Mouse (Mus musculus) CD4-positive, CD25-positive, alpha-beta regulatory T cell, adult 4 months (primary cell): Measurements from ENCODE around the gene Ankrd23. TPM values are rescaled to one million over a fixed set of nuclear protein-coding genes. Genes with fewer than 3 reads are reported as not detected.
A peak's percentile ranks its signal among the peaks of the same experiment; 100 is the strongest.

ENCODE experiments used
- ATAC-seq: one replicate; pipeline ENCODE4 v1.8.0; 2017
- polyA plus RNA-seq, 2 experiments: library from polyadenylated mRNA; unstranded; fragments of 100-300 nt; shearing (Covaris generic); gene quantifications; one replicate each; pipeline ENCODE4 v1.2.1; 2017

Ankrd23 gene
- polyA plus RNA-seq, 2 experiments from 2014 or later: 39.3 to 112 TPM

GRCm38 (mm10) chr1:36513310-36513709, 23.4 kb downstream of the Ankrd23 start:
- ATAC-seq: no peak

DNA sequence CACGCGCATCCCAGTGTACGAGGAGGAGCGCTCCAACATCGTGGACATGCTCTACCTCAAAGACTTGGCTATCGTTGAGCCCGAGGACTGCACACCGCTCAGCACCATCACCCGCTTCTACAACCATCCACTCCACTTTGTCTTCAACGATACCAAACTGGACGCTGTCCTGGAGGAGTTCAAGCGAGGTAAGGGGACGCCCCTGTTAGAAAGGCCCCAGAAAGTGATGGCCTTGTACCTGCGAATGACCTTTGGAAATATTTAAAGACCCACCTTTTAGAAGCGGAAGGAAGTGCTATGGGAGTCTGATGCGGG, 23.8 kb downstream of the Ankrd23 start:
- ATAC-seq: no peak

- ATAC-seq: peak; percentile 35
Observed at GRCm38 (mm10) chr1:36512089-36512965, 24.4 kb downstream of the Ankrd23 start.

DNA sequence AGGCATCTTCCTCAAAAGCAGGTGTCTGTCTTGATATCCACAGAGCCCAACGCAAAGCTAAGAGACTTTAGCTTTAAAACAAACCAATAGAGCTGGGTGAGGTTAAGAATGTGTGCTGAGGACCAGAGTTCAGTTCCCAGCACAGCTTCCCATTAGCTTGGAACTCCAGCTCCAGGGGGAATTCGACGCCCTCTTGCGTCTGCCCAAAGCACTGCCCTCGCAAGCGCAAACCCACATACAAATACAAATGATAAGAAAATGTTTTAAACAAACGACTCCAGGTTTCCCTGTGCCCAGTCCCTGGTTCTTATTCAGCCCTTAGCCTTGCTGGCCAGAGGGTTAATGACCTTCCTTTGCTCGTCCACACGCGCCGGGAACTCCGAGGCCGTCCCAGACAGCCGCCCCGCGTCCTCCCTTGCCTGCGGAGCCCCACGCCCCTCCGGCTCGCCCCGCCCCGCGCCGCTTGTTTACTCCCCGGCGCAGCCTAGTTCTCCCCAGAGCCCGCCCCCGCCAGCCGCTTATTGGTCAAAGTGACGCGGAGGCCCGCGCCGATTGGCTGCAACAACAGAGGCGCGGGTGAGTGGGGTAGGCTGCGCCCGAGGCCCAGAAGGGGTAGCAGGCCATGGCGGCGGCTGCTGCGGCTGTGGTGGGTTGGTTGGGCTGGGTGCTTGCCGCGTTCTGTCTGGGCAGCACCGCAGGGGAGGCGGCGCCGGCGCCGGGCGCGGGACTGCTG, 25.2 kb downstream of the Ankrd23 start, which contains the start of gene Cnnm3:
TSS of gene Cnnm3 (plus strand) at position 579 of the 733 bp plus-strand sequence.
- peak; percentile 99 for ATAC-seq

DNA sequence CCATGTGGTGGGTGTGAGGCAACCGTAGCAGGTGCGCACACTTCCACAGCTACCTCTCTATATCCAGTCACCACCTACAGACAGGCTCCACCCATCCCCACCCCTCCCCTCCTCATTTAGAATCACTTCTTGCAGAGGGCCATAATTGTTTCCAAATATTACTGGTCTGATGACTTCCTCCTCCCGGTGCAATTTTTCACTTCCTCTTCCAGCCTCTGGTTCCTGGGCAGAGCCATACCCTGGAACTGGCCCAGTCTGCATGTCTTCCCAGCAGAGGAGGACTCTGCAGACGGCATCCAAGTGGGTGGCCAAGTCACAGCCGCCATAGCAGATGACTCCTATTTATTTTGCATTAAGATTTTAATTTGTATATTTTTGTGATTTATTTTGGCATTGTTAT, 28.4 kb downstream of the Ankrd23 start:
- ATAC-seq: no peak

- peak; percentile 83 for ATAC-seq
Observed at GRCm38 (mm10) chr1:36501261-36501660, 35.4 kb downstream of the Ankrd23 start.

DNA sequence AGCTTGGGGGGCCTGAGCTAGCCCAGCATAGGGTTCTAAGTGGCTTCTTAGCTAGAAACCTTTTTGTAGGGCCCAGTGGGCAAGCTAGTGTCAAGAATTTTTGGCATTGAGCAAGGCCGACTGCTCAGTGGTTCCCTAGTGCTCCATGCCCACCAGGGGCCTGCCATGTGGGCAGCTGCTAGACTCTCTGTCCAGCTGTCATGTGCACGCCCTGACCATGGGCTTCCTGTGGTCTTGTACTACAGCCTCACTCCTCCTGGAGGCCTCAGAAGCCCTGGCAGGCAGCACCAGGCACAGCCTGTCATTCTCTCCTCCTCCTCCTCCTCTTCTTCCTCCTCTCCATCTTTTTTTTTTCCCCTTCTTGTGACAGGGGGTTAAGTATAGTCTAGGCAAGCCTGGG, 39.4 kb downstream of the Ankrd23 start:
- no peak for ATAC-seq

GRCm38 (mm10) chr1:36496719-36497118, 40.0 kb downstream of the Ankrd23 start:
- no peak for ATAC-seq

- no peak for ATAC-seq
Observed at GRCm38 (mm10) chr1:36493299-36493698, 43.4 kb downstream of the Ankrd23 start.

GRCm38 (mm10) chr1:36492416-36493139, 44.1 kb downstream of the Ankrd23 start:
- ATAC-seq: no peak

GRCm38 (mm10) chr1:36489661-36490060, 47.0 kb downstream of the Ankrd23 start:
- ATAC-seq: no peak

DNA sequence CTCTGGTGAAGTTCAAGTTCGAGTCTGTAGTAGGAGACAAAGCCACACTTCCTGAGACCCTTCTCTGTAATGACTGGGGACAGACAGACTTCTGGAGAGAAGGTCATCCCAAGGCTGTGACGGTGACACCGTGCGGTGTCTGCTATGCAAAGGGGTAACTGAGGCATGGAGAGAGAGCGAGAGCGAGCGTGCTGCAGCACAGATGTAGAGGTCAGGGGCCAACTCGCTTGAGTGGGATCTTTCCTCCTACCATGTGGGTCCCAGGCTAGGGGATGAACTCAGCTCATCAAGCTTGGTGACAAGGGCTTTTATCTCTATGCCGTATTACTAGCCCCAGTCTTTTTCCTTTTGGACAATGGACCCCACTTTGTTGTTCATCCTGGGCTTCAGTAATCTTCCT, 49.6 kb downstream of the Ankrd23 start:
- no peak for ATAC-seq

DNA sequence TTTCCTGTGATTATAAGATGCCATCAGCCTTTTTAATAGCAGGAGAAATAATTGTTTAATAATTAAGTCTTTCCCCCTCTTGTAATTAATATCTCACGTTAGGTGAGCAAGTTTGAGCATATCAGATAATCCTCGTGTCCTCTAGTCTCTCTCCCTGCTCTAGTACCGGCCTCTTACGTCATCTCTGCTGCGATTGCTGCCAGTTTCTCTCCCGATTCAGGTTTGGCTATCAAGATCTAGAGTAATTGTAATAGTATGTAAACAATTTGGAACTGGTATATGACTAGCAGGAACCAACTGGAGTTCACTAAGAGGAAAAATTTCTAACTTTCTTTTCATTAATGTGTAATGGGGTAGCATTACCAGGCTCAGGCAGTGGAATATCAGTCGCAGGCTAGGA, 51.6 kb downstream of the Ankrd23 start:
- no peak for ATAC-seq

DNA sequence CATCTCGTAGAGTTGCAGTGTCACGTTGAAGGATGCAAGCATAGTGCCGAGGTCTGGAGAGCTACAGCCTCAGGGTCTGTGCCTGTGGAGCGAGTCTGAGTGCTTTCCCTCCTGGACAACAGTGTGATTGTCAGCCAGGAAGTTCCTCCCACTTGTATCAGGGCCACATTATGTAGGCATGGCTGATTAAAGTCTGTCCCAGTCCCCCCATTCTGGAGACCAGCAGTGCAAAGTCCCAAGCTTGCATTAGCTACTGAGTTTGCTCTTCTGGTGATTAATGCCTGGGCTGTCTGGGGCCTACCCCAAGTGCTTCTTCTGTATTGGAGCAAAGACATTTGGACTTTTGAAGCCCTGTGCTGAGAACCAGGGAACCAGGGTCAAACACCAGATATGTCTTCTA, 52.9 kb downstream of the Ankrd23 start:
- ATAC-seq: no peak

Other genes starting within 250 kb of the Ankrd23 start
- gene Arid5a, start 229.2 kb downstream of the Ankrd23 start, polyA plus RNA-seq: 100 to 1,000 TPM in 1 of 2 experiments, 10 to 100 TPM in 1; 92.4 to 160 TPM
- 10 to 100 TPM; 52.6 to 88.0 TPM for gene Kansl3, start 167.7 kb downstream of the Ankrd23 start, polyA plus RNA-seq
- under 1 TPM; 0.48 to 0.67 TPM for gene Fer1l5, start 164.6 kb downstream of the Ankrd23 start, polyA plus RNA-seq
- gene Lman2l, start 91.6 kb downstream of the Ankrd23 start, polyA plus RNA-seq: 10 to 100 TPM; 11.0 to 11.8 TPM
- 10 to 100 TPM; 12.3 to 19.6 TPM for gene Cnnm4, start 65.3 kb downstream of the Ankrd23 start, polyA plus RNA-seq
- gene Cnnm3, start 25.0 kb downstream of the Ankrd23 start, polyA plus RNA-seq: 1 to 10 TPM; 7.5 to 7.6 TPM
- 1 to 10 TPM in 1 of 2 experiments, not detected in 1; 2.3 TPM for gene Gm42417, start 2.5 kb upstream of the Ankrd23 start, polyA plus RNA-seq
- gene Ankrd39, start 10.6 kb upstream of the Ankrd23 start, polyA plus RNA-seq: 10 to 100 TPM; 19.4 to 23.9 TPM
- gene Sema4c, start 21.5 kb upstream of the Ankrd23 start, polyA plus RNA-seq: under 1 TPM in 1 of 2 experiments, not detected in 1; 0.22 TPM
- not detected for gene Fam178b, start 146.3 kb upstream of the Ankrd23 start, polyA plus RNA-seq
- 100 to 1,000 TPM; 191 to 317 TPM for gene Cox5b, start 154.6 kb upstream of the Ankrd23 start, polyA plus RNA-seq
- gene 4933424G06Rik, start 173.3 kb upstream of the Ankrd23 start, polyA plus RNA-seq: not detected
- gene Actr1b, start 177.5 kb upstream of the Ankrd23 start, polyA plus RNA-seq: 10 to 100 TPM; 39.0 to 63.5 TPM
- gene Zap70, start 224.9 kb upstream of the Ankrd23 start, polyA plus RNA-seq: 100 to 1,000 TPM; 178 to 289 TPM